Mouse (Mus musculus) WW6 (cell line): ENCODE measurements around the gene Zcchc2.
A peak's percentile ranks its signal among the peaks of the same experiment; 100 is the strongest.

Experiments
- DNase-seq: peaks from one replicate; pipeline ENCODE4 v3.0.0-alpha.2; 2013; ENCODE audit warnings: low read depth, low spot score

The Zcchc2 gene

GRCm38 (mm10) chr1:106036861-106037599 is 46.8 kb downstream of the Zcchc2 start:
- peak; percentile 31 for DNase-seq

- DNase-seq, result no peak
Measured at GRCm38 (mm10) chr1:106039326-106039725, 49.1 kb downstream of the Zcchc2 start.

- no peak for DNase-seq
Measured at GRCm38 (mm10) chr1:106040271-106040670, 50.1 kb downstream of the Zcchc2 start.

- no peak for DNase-seq
Measured at GRCm38 (mm10) chr1:106042221-106042620, 52.0 kb downstream of the Zcchc2 start.

- no peak for DNase-seq
Measured at GRCm38 (mm10) chr1:106043053-106043820, 53.0 kb downstream of the Zcchc2 start.

GRCm38 (mm10) chr1:106049036-106049435 is 58.8 kb downstream of the Zcchc2 start:
- DNase-seq, result no peak

- no peak for DNase-seq
Measured at GRCm38 (mm10) chr1:106054978-106055377, 64.8 kb downstream of the Zcchc2 start.

GRCm38 (mm10) chr1:106058355-106058754 is 68.1 kb downstream of the Zcchc2 start:
- DNase-seq, result no peak

- DNase-seq, result no peak
Measured at GRCm38 (mm10) chr1:106059516-106060277, 69.5 kb downstream of the Zcchc2 start.

- no peak for DNase-seq
Measured at GRCm38 (mm10) chr1:106061185-106061910, 71.1 kb downstream of the Zcchc2 start.

- no peak for DNase-seq
Measured at GRCm38 (mm10) chr1:106062891-106063590, 72.8 kb downstream of the Zcchc2 start.

GRCm38 (mm10) chr1:106063591-106064170 is 73.5 kb downstream of the Zcchc2 start:
- no peak for DNase-seq

- no peak for DNase-seq
Measured at GRCm38 (mm10) chr1:106064291-106064690, 74.1 kb downstream of the Zcchc2 start.

- no peak for DNase-seq
Measured at GRCm38 (mm10) chr1:106064711-106065110, 74.5 kb downstream of the Zcchc2 start.

- DNase-seq, result no peak
Measured at GRCm38 (mm10) chr1:106065679-106066078, 75.5 kb downstream of the Zcchc2 start.

- DNase-seq, result no peak
Measured at GRCm38 (mm10) chr1:106067306-106067705, 77.1 kb downstream of the Zcchc2 start.

- no peak for DNase-seq
Measured at GRCm38 (mm10) chr1:106069867-106070543, 79.8 kb downstream of the Zcchc2 start.

GRCm38 (mm10) chr1:106070814-106071213 is 80.6 kb downstream of the Zcchc2 start:
- no peak for DNase-seq

GRCm38 (mm10) chr1:106071237-106072070 is 81.2 kb downstream of the Zcchc2 start:
- DNase-seq, result peak; percentile 34
